Mouse (Mus musculus) small intestine, adult 2 months (tissue): ENCODE results near the gene Selplg. TPM values are rescaled to one million over a fixed set of nuclear protein-coding genes. Genes with fewer than 3 reads are reported as not detected.
A peak's percentile ranks its signal among the peaks of the same experiment; 100 is the strongest.

Source experiments
- H3K27ac ChIP-seq: fragments of 200-500 bp; 2 replicates; pipeline ENCODE4 v1.5.1; 2012; ENCODE audit warnings: low read depth, low read length, control low read depth, inconsistent platforms; ENCODE audit not compliant: insufficient read depth
- H3K27me3 ChIP-seq: fragments of 200-500 bp; 2 replicates; pipeline ENCODE4 v1.6.1; 2012; ENCODE audit warnings: mild to moderate bottlenecking, moderate library complexity, low read length, inconsistent platforms; ENCODE audit not compliant: control insufficient read depth, insufficient read depth
- H3K36me3 ChIP-seq: fragments of 200-500 bp; 2 replicates; pipeline ENCODE4 v1.6.1; 2012; ENCODE audit warnings: mild to moderate bottlenecking, low read length, control low read depth, inconsistent platforms; ENCODE audit not compliant: control insufficient read depth, insufficient read depth
- H3K4me1 ChIP-seq: fragments of 200-500 bp; 2 replicates; pipeline ENCODE4 v1.6.1; 2012; ENCODE audit warnings: low read length, inconsistent platforms, mixed read lengths; ENCODE audit not compliant: control insufficient read depth, insufficient read depth, insufficient read length
- H3K4me3 ChIP-seq: fragments of 200-500 bp; 2 replicates; pipeline ENCODE4 v1.5.1; 2012; ENCODE audit warnings: low read depth, mild to moderate bottlenecking, control low read depth, inconsistent platforms, low read length, moderate library complexity
- CTCF ChIP-seq: fragments of 200-500 bp; IDR thresholded peaks from 2 replicates; pipeline ENCODE4 v1.5.1; 2012; ENCODE audit warnings: low read depth, mild to moderate bottlenecking, control low read depth, inconsistent platforms, low read length, moderate library complexity, mixed read lengths; ENCODE audit not compliant: insufficient replicate concordance, insufficient read length; ENCODE audit errors: extremely low read depth
- POLR2A ChIP-seq: fragments of 200-500 bp; IDR thresholded peaks from 2 replicates; pipeline ENCODE4 v1.6.1; 2012; ENCODE audit warnings: low read depth, mild to moderate bottlenecking, control low read depth, inconsistent platforms, low read length, moderate library complexity
- WGBS: fragments of 180-500 bp; shearing (Covaris S2); methylation state at CpG from one replicate; pipeline ENCODE4 v1.1.7; 2018; 5-methylcytosine and 5-hydroxymethylcytosine counted together
- polyA plus RNA-seq: library from polyadenylated mRNA; depleted of rRNA; stranded (reverse); fragments of >200 nt; gene quantifications from 2 replicates; pipeline ENCODE4 v1.2.3, GENCODE M21; 2012

Gene Selplg
- polyA plus RNA-seq, 1 experiment, result 52.3 TPM

DNA sequence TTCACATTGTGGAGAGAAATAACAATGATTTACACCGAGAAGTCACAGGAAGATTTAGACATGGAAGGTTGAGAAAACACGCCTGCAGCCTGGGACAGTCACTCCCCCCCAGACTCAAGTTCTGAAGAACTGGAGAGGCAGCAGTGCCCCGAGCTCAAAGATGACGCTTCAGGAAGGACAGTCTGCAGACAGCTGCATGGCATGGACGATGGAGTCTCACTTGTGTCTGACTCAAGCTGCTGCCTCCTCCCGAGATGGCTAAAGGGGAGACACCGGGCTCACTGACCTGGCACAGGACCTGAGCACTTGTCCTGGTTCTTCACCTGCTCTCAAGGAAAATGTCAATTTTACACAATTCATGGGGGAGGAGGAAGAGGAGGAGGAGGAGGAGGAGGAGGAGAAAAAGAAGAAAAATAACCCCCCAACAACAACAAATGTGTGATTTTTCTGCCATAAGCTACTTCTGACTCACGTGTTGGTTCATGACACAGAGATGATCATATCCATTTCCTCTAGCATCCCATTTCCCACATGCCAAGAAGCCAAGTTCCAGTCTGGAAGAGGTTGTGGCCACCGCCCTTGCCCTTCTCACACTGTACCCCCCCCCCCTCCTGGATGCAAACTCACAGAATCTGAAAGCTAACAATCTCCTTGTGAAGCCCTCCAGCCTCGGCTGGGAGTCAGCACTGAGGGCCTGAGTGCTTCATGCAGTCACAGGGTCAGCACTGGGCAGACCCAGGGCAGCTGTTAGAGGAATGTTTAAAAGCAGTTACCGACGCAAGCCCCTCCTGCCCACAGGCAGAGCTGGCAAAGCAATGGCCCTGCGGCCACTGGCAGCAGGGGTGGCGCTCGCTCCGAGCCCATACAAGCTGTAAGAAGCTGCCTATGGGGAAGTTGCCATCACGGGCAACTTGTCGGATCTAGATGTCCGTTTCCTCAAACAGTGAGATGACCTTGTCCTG lies 41.9 kb upstream of the Selplg start:
- peak overlapping the region; percentile 77 for H3K27ac ChIP-seq
- TF ChIP-seq POLR2A (no peak), CTCF (no peak)
- 82% methylated on average over 19 of the region's 19 CpGs for WGBS
- no peak overlapping the region for H3K4me3 ChIP-seq
- H3K4me1 ChIP-seq, result peaks cover 66% of the 10 kb centered on the region
- no peaks in the 10 kb centered on the region for H3K27me3 ChIP-seq
- peaks cover 12% of the 10 kb centered on the region for H3K36me3 ChIP-seq

DNA sequence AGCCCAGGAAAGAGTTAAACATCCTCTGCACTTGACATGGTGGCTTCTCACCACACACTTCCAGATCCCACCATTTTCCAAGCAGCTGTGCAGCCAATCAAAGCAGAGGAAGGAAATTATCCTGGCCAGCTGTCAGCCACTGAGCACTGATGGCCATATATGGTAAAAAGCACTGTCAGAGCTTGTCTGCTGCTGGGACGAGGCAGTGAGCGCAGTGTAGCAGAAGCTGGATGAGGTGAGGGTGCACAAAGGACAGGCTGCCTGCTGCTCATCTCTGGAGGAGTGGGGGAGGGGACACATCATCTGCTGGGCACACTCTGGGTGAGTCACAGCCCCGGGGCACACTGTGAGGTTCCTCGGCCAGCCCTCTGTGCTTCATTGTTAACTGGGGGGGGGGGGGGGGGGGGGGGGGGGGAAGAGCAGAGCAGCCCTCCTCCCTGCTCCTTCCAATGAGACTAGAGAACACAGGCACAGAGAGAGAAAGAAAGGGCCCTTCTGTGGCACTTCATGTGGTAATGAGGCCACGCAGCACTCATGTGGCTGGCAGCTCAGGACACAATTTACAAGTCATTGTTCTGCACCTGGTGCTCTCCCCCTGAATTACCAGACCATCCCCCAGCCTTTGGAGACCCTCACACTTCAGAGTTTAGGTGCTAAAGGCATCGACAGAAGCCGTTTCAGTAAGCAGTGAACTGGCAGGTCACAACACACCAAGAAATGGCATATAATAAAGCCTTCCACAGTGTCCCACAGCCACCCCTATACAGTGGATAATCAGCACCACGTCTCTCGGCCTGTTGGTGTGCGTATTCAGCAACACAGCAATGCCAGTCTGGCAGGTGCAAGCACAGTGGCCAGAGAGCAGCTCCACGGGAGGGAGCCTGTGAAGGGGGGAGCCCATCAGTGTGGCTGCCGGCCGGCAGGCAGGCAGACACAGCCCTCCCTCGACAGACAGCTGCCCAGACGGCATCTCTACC lies 40.8 kb upstream of the Selplg start:
- TF ChIP-seq CTCF, result no peak
- no peak for TF ChIP-seq POLR2A
- peak overlapping the region; percentile 77 for H3K27ac ChIP-seq
- peaks cover 70% of the 10 kb centered on the region for H3K4me1 ChIP-seq
- H3K27me3 ChIP-seq, result no peaks in the 10 kb centered on the region
- H3K4me3 ChIP-seq, result 0 out of 2 replicates have a peak overlapping the region, but pooled peaks have one; percentile 9
- peaks cover 12% of the 10 kb centered on the region for H3K36me3 ChIP-seq
- 33% methylated on average over 15 of the region's 15 CpGs for WGBS

DNA sequence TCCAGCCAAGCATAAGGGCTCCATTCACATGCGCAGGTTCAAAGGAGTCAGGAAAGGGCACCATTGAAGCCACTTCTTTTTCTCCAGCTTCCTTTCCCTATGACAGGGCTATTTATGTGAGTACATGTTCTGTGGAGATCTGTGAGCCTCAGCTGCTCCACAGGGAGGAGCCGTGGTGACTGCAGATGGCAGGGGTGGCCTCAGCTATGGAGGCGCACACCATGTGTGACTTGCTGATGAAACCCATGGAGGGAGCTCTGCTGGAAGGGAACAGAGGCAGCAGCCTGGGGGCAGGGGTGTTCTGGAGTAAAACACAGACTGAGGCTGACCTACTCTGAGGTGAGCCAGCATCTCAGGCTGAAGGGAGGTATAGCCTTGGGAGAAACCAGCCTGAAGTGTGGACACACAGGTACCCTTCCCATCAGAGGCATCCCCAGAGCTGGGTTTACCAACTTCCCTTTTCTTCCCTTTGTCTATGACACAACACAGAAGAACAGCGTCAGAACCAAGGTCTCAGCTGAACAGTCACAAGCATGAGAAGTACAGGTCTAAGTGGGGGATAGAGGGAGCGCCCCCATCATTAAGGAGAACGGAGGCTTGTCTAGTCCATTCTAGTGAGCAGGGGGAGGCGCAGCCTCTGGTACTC lies 39.6 kb upstream of the Selplg start:
- H3K27me3 ChIP-seq, result no peaks in the 10 kb centered on the region
- peaks cover 61% of the 10 kb centered on the region for H3K4me1 ChIP-seq
- H3K27ac ChIP-seq, result peak overlapping the region; percentile 77
- H3K36me3 ChIP-seq, result peaks cover 11% of the 10 kb centered on the region
- 84% methylated on average over 7 of the region's 7 CpGs for WGBS
- TF ChIP-seq CTCF (no peak), POLR2A (no peak)
- no peak overlapping the region for H3K4me3 ChIP-seq

DNA sequence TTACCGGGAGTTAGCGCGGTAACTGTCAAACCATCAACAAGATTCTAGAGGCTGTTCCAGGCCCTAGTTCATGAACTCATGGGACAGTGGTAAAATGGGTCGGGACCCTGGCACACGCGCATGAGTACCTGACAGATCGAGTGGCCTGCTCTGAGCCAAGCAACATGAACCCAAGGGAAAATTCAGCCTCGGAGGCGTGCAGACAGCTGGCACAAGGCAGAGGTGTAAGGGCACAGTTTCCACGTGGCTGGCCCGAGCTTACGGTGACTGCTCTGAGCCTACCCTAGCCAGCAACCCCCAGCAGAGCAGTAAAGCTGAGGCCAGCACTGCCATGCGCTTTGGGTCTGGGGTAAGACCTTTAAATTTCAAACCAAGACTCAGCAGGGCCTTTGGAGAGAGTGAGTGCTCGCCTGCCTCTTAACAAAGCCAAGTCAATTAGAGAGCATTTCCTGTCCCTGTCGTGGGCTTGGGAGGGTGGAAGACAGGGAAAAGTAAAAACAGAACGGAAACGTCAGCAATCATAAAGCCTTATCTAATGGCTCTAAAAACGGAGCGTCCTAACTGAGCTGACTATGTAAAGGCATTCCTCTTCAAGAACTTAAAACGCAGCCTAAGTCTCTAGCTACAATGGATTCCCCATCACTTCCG lies 38.1 kb upstream of the Selplg start:
- Histone ChIP-seq H3K4me1 (peaks cover 54% of the 10 kb centered on the region), H3K27ac (no peak overlapping the region), H3K4me3 (no peak overlapping the region), H3K36me3 (peaks cover 7% of the 10 kb centered on the region), H3K27me3 (no peaks in the 10 kb centered on the region)
- no peak for TF ChIP-seq CTCF
- no peak for TF ChIP-seq POLR2A
- WGBS, result 64% methylated on average over 21 of the region's 21 CpGs

DNA sequence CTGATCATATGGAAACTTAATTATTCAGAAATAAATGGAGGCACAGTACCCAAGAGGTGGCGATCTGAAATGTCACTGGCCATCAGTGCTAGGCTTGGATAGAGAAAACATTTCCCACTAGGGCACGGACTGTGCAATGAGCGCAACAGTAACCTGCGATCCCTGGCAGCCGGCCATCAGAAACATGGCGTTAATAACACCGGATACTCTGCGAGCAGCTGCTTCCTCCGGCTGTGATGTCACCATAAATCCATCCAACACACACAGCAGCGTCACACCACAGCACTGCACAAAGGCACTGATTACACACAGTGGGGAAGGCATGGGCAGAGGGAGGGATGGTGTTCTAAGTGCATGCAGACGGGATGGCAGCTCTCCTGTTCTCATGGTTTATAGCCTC lies 36.7 kb upstream of the Selplg start:
- Histone ChIP-seq H3K4me1 (peaks cover 44% of the 10 kb centered on the region), H3K27me3 (no peaks in the 10 kb centered on the region), H3K36me3 (peaks cover 15% of the 10 kb centered on the region), H3K27ac (no peak overlapping the region), H3K4me3 (no peak overlapping the region)
- 14% methylated on average over 11 of the region's 11 CpGs for WGBS
- TF ChIP-seq CTCF (no peak), POLR2A (no peak)

DNA sequence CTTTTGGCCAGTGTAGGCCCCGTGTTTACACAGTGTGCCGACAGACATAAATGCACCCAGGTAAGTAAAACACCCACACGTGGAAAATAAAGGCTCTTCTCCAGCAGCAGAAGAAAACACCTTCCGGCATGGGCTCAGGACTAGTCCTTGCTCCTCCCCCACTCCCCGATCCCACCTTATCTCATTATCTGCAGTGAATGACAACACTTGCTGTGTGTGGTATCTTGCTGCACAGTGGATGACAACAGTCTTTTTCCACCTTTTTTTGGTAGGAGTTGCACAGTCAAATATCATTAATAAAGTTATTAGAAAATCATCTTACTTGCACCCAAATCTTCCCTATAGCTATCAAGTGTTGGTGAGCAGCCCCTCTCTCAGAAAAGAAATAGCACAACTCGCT lies 32.5 kb upstream of the Selplg start:
- H3K36me3 ChIP-seq, result peaks cover 34% of the 10 kb centered on the region
- peaks cover 16% of the 10 kb centered on the region for H3K4me1 ChIP-seq
- TF ChIP-seq POLR2A (no peak), CTCF (no peak)
- no peaks in the 10 kb centered on the region for H3K27me3 ChIP-seq
- H3K4me3 ChIP-seq, result no peak overlapping the region
- no peak overlapping the region for H3K27ac ChIP-seq
- 78% methylated on average over 6 of the region's 6 CpGs for WGBS
